Mouse (Mus musculus) embryonic stem cell, embryonic (primary cell): ENCODE results near the gene Ccl6.

Source experiments
- CTCF ChIA-PET, 4 experiments: fragments of 300-600 bp in 2 of 4; fragments of 350-600 bp in 2 of 4; sonication (Branson Sonifier 250); formaldehyde crosslinking; loops; one replicate each; lab custom pipeline; 2022; ENCODE audit warnings: inconsistent platforms in 2 of 4; lab: Charles Lee
- POLR2A ChIA-PET, 4 experiments: fragments of 300-600 bp in 2 of 4; fragments of 350-600 bp in 2 of 4; sonication (Branson Sonifier 250); formaldehyde crosslinking; loops; one replicate each; lab custom pipeline; 2022; ENCODE audit warnings: antibody characterized with exemption in 4 of 4, inconsistent platforms in 1 of 4; lab: Charles Lee

Ccl6 gene

DNA sequence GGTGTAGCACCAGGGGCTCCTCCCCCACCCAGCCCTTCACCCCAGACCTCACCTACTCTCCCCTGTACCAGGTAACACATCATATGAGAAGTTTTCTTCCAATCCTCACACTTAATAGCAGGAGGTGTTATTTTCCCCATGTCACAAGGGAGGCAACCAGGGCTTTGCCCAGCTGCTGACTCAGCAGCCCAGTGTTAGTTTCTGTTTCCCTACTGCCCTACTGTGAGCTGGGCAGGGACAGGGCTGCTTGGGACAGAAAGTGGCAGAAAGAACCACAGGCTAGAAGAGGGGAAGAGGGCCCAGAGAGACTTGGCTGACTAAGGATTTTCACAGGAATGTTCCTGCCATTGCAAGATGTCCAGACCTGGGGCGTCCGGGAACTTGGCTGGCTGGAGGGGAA is 52.0 kb downstream of the Ccl6 start:
- ChIA-PET POLR2A (interaction anchor here in 1 of 4 experiments (1.2 kb wide), 1 partner anchor 27 kb away, joined by 3 read pairs; no protein-coding TSS in a partner anchor), CTCF (interaction anchor here in 1 of 4 experiments (0.6 kb wide), 1 partner anchor 524 kb away, joined by 3 read pairs; no protein-coding TSS in a partner anchor)

DNA sequence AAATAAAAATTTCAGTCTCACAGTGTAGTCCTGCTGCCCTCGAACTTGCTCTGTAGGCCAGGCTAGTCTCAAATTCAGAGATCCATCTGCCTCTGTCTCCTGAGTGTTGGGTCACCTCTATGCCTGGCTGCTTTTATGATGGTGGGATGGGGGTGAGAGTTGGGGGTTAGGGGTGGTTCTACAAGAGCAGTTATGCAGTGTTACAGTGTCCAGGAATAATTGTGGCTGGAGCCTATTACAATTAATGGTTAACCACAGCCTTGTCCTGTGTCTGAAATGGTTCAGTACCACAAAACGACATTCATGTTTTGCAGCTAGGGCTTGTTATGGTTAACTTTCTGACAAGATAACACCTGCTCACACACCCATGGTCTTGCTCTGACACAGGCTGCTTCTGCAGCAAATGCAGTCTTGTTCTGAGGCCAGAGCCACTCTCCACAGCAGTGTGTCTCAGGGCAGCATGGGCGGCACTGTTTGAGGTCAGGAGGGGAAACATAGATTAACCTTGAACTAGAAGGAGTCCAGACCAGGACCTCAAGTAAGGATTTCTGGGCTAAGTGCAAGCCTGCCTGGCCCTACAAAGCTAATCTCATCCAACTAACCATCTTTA is 54.1 kb downstream of the Ccl6 start:
- ChIA-PET CTCF (no interaction called here), POLR2A (interaction anchor here in 1 of 4 experiments (0.6 kb wide), 1 partner anchor 10 kb away, joined by 6 read pairs; no protein-coding TSS in a partner anchor)
